Mouse (Mus musculus) heart, embryonic 15.5 days (tissue): ENCODE results near the gene Pigyl. TPM values are rescaled to one million over a fixed set of nuclear protein-coding genes. Genes with fewer than 3 reads are reported as not detected.

ENCODE experiments used
- ATAC-seq: fragments of 200-750 bp; cut with Nextera tagmentation; replicated peaks from 2 replicates; pipeline ENCODE4 v1.8.0; 2017; ENCODE audit warnings: low read depth, moderate TSS enrichment; ENCODE audit not compliant: insufficient number of reproducible peaks, insufficient read depth, low FRiP score
- H3K27ac ChIP-seq: fragments of 300-500 bp; sonication (generic); 2 replicates; pipeline ENCODE4 v1.5.1; 2015; ENCODE audit warnings: mild to moderate bottlenecking, inconsistent platforms
- H3K27me3 ChIP-seq: fragments of 300-500 bp; sonication (generic); 2 replicates; pipeline ENCODE4 v1.6.1; 2015; ENCODE audit warnings: inconsistent platforms
- H3K36me3 ChIP-seq: fragments of 300-500 bp; sonication (generic); 2 replicates; pipeline ENCODE4 v1.6.1; 2015; ENCODE audit warnings: mild to moderate bottlenecking, inconsistent platforms
- H3K4me1 ChIP-seq: fragments of 300-500 bp; sonication (generic); replicated peaks from 2 replicates; pipeline ENCODE4 v1.6.1; 2015; ENCODE audit warnings: inconsistent platforms
- H3K4me2 ChIP-seq: fragments of 300-500 bp; sonication (generic); 2 replicates; pipeline ENCODE4 v1.6.1; 2015; ENCODE audit warnings: inconsistent platforms, mild to moderate bottlenecking, moderate library complexity
- H3K4me3 ChIP-seq: fragments of 300-500 bp; sonication (generic); 2 replicates; pipeline ENCODE4 v1.5.1; 2015; ENCODE audit warnings: mild to moderate bottlenecking, inconsistent platforms
- H3K9ac ChIP-seq: fragments of 300-500 bp; sonication (generic); 2 replicates; pipeline ENCODE4 v1.6.1; 2015; ENCODE audit warnings: mild to moderate bottlenecking, inconsistent platforms
- H3K9me3 ChIP-seq: fragments of 300-500 bp; sonication (generic); replicated peaks from 2 replicates; pipeline ENCODE4 v1.6.1; 2016; ENCODE audit warnings: inconsistent platforms
- WGBS: fragments of 180-500 bp; shearing (Covaris S2); methylation state at CpG from one replicate; pipeline ENCODE4 v1.1.7; 2015; ENCODE audit warnings: mixed read lengths; 5-methylcytosine and 5-hydroxymethylcytosine counted together
- polyA plus RNA-seq: library from polyadenylated mRNA; unstranded; fragments of >200 nt; fragmentation: Nextera tagmentation; extraction: Ambion mirVana; gene quantifications from 2 replicates; pipeline ENCODE4 v1.2.1, GENCODE M21; 2015

Gene Pigyl
- polyA plus RNA-seq, 1 experiment from 2014 or later = 49.2 TPM

DNA sequence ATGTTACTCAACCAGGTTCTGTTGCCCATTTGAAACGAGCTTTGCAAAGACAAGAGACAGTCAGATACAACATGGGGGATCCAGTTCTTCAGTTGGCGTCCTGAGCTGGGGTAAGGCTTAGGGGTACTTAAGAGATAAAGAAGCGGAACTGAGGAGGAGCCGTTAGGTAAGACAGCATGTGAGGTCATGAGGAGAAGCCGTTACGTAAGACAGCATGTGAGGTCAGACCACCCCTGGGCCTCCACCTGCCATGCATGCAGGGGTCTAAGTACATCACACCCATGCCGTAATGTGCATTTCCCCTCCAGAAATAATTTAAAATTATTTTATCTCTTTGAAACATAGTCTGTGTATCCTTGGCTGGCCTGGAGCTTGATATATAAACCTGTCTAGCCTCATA, 6.3 kb downstream of the Pigyl start:
- Histone ChIP-seq H3K4me1 (peaks cover 3% of the 10 kb centered on the region; the same call in 1 of the 2 replicates), H3K27ac (no peak overlapping the region), H3K27me3 (no peaks in the 10 kb centered on the region), H3K9ac (no peak overlapping the region), H3K9me3 (no peaks in the 10 kb centered on the region), H3K4me2 (no peak overlapping the region), H3K4me3 (no peak overlapping the region), H3K36me3 (no peaks in the 10 kb centered on the region)
- WGBS = 84% methylated on average over 7 of the region's 7 CpGs
- no peak for ATAC-seq

DNA sequence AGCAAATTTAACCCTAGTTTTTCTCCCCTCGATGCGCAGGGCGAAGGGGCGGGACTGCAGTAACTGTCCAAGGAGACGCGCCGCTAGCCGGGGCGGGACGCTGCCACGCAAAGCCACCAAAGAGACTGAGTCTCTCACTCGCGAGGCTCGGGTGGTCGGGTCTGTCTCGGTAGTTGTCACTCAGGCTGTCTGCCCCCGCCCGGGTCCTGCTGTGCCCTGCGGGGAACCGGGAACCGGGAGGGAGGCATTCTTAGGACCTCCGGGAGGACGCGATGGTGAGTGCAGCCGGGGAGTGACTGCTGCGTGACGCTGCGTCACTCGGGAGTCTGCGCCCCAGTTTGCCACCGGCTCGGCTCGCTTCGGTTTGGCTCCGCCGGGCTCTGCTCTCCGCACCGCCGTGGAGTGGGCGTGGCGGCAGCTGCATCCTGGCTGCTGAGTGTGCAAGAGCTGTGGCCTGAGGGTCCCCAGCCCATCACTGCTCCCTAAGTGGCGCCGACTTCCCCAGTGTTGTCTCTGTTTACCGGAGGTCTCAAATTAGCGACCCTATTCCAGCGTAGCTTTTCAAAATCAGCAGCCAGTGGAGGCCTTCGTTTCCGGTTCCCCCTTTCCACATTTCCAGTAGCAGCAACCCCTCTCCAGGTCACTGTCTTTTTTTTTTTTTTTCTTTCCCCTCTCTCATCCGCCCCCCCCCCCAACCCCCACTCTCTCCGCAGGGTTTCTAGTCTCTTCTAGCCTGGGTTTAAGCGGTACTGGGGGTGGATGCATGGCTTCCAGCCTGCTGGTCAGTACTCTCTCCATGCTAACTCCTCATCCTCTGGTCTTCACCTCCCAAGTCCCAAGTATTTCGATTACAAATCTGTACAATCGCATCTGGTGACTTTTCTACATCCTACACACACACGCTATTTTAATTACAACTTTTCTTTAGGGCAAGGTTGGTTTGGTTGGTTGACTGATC, 8.3 kb downstream of the Pigyl start:
- 3% methylated on average over 53 of the region's 54 CpGs for WGBS
- peak overlapping the region; percentile 63 for H3K9ac ChIP-seq
- H3K9me3 ChIP-seq = no peaks in the 10 kb centered on the region
- H3K4me2 ChIP-seq = peak overlapping the region; percentile 95
- H3K36me3 ChIP-seq = no peaks in the 10 kb centered on the region
- H3K27ac ChIP-seq = no peak overlapping the region
- H3K4me3 ChIP-seq = peak overlapping the region; percentile 59
- H3K4me1 ChIP-seq = 0 out of 2 replicates have a peak, but pooled peaks cover 2% of the 10 kb centered on the region
- no peaks in the 10 kb centered on the region for H3K27me3 ChIP-seq
- no peak; the same call in 1 of the 2 replicates for ATAC-seq

GRCm38 (mm10) chr9:22165964-22166363, 9.3 kb downstream of the Pigyl start:
- no peaks in the 10 kb centered on the region for H3K27me3 ChIP-seq

DNA sequence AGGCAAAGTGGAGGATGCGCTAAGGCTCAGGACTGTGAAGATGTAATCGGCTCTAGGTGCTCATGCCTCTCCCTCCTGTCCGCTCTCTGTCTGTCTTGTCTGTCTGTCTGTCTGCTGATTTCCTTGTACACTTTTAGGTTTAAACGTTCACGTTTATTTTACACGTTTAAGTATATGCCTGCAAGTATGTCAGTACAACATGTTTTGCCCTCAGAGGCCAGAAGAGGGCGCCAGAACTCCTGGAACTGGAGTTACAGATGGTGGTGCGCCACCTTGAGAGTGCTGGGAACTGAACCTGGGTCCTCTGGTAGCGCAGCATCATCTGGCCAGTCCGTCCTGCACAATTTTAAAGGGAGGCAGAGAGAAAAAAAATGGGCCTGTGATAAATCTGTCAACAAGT, 10.0 kb downstream of the Pigyl start:
- H3K27ac ChIP-seq = no peak overlapping the region
- 0 out of 2 replicates have a peak, but pooled peaks cover 2% of the 10 kb centered on the region for H3K4me1 ChIP-seq
- no peak for ATAC-seq
- H3K4me2 ChIP-seq = no peak overlapping the region
- WGBS = 88% methylated on average over 10 of the region's 10 CpGs
- H3K36me3 ChIP-seq = no peaks in the 10 kb centered on the region
- no peak overlapping the region for H3K4me3 ChIP-seq
- no peak overlapping the region for H3K9ac ChIP-seq
- no peaks in the 10 kb centered on the region for H3K27me3 ChIP-seq
- H3K9me3 ChIP-seq = no peaks in the 10 kb centered on the region

More at GRCm38 (mm10) chr9:22165964-22166363, 9.3 kb downstream of the Pigyl start:
- WGBS = 54% methylated on average over 6 of the region's 6 CpGs
- no peak for ATAC-seq
- Histone ChIP-seq H3K4me3 (no peak overlapping the region), H3K9ac (no peak overlapping the region), H3K36me3 (no peaks in the 10 kb centered on the region), H3K27ac (no peak overlapping the region), H3K9me3 (no peaks in the 10 kb centered on the region), H3K4me2 (no peak overlapping the region), H3K4me1 (0 out of 2 replicates have a peak, but pooled peaks cover 2% of the 10 kb centered on the region)

DNA sequence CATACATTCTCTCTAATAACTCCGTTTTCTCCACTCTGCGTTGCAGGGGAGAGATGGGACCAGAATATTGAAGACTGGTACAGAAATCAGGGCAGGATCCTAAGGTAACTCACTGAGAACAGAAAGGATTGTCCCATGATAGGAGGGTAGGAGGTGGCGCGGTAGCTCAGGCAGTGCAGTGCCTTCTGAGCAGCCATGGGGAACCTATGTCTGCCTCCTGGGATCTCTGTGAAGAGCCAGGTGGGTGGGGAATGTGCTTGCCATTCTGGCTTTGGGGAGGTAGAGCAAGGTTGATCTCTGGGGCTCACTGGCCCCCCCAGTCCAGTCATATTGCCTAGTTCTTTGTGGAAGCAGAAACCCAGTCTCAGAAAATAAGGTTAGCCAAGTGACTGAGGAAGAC, 11.1 kb downstream of the Pigyl start:
- Histone ChIP-seq H3K4me2 (no peak overlapping the region), H3K27me3 (no peaks in the 10 kb centered on the region), H3K9me3 (no peaks in the 10 kb centered on the region), H3K4me1 (0 out of 2 replicates have a peak, but pooled peaks cover 2% of the 10 kb centered on the region), H3K36me3 (no peaks in the 10 kb centered on the region), H3K4me3 (no peak overlapping the region), H3K9ac (no peak overlapping the region), H3K27ac (no peak overlapping the region)
- no peak for ATAC-seq
- WGBS = 92% methylated on average over 4 of the region's 4 CpGs

DNA sequence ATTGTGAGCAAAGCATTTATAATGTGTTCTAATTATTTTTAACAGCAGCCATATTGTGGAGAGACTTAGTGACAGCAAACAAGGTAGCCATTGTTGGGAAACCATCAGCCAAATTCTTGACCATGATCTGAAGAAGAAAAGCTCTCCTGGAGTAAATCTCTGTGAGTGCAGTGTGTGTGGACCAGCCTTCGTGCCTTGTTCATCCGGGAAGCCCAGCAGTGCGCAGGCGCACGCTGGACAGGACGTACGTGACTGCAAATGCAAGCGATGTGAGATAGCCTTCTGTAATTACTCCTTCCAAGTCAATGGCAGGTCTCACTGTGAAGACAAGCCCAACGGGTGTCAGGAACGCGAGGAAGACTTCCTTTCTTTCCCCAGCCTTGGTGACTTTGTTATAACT, 12.7 kb downstream of the Pigyl start:
- H3K4me1 ChIP-seq = 0 out of 2 replicates have a peak, but pooled peaks cover 2% of the 10 kb centered on the region
- no peaks in the 10 kb centered on the region for H3K27me3 ChIP-seq
- no peaks in the 10 kb centered on the region for H3K9me3 ChIP-seq
- no peak overlapping the region for H3K27ac ChIP-seq
- no peak for ATAC-seq
- H3K36me3 ChIP-seq = no peaks in the 10 kb centered on the region
- no peak overlapping the region for H3K4me2 ChIP-seq
- no peak overlapping the region for H3K9ac ChIP-seq
- no peak overlapping the region for H3K4me3 ChIP-seq
- WGBS = 90% methylated on average over 11 of the region's 11 CpGs

DNA sequence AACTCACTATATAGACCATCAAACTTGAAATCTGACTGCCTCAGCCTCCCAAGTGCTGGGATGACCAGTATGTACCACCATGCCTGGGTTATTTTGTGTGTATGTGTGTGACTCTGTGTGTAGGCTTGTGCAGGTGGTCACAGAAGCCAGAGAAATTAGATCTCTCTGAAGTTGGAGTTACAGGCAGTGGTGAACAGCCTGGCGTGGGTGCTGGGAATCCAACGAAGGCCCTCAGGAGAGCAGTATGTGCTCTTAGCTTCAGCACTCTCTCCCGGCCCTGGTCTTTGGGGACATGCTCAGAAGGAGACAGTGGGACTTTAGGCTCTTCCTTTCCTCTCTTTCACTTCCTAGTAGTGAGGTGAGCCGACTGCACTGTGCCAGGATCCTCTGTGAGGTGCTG, 15.7 kb downstream of the Pigyl start:
- 74% methylated on average over 4 of the region's 4 CpGs for WGBS
- Histone ChIP-seq H3K36me3 (no peaks in the 10 kb centered on the region), H3K4me1 (no peaks in the 10 kb centered on the region), H3K27ac (no peak overlapping the region), H3K9ac (no peak overlapping the region), H3K4me2 (no peak overlapping the region), H3K9me3 (no peaks in the 10 kb centered on the region), H3K4me3 (no peak overlapping the region), H3K27me3 (no peaks in the 10 kb centered on the region)
- ATAC-seq = no peak

- Histone ChIP-seq H3K36me3 (no peaks in the 10 kb centered on the region), H3K27ac (no peak within 1 kb of the TSS), H3K9me3 (0 out of 2 replicates have a peak, but pooled peaks cover 5% of the 10 kb centered on the region), H3K4me1 (no peaks in the 10 kb centered on the region; the same call in 1 of the 2 replicates), H3K4me3 (peak within 1 kb of the TSS; percentile 52), H3K4me2 (peak within 1 kb of the TSS; percentile 82), H3K27me3 (no peaks in the 10 kb centered on the region), H3K9ac (peak within 1 kb of the TSS; percentile 48; the same call in 1 of the 2 replicates)
- ATAC-seq = peak; percentile 73
- WGBS = 12% methylated on average over 43 of the region's 43 CpGs
These were observed 31.5 kb downstream of the Pigyl start, which contains the start of gene Zfp872 for GRCm38 (mm10) chr9:22188025-22188611. Gene Zfp872 (plus strand): TSS chr9:22188090.

DNA sequence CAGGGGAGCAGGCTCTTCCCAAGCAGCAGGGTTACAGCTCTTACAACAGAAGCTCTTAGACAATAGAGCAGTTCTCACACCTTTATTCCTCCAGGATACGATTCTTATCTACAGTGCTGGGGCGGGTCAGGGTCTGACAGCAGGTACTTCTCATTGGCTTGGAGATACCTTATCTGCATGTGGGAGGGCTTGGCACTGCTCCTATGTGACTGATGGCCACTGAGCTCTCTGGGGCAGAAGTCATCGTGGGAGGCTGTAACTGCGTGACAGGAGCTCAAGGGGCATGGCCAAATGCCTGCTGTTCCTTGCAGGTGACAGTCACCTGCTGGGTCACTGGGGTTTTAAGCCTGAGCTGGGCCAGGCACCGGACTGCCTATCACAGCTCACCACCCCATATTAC, 39.8 kb downstream of the Pigyl start:
- 24% methylated on average over 5 of the region's 5 CpGs for WGBS
- Histone ChIP-seq H3K9ac (no peak overlapping the region), H3K36me3 (no peaks in the 10 kb centered on the region), H3K4me1 (no peaks in the 10 kb centered on the region), H3K4me2 (no peak overlapping the region), H3K27me3 (no peaks in the 10 kb centered on the region), H3K9me3 (peaks cover 19% of the 10 kb centered on the region), H3K27ac (no peak overlapping the region), H3K4me3 (no peak overlapping the region)
- no peak for ATAC-seq
